In genomic region chr10:53518599-53518913, GRCm38 (mm10) we compare ENCODE assay signal across 9 mouse cellular contexts.
DNase-seq lines count a peak whose midpoint lies in the region; ATAC-seq and TF ChIP-seq lines count a peak whose summit lies in the region.
"Had no signal": no experiment of that assay in that cellular context is flagged by ENCODE, and none has a peak within 500 bp of the region (broad histone marks: within the 10 kb centered on the region; RNA-seq: fewer than 3 reads in every experiment).

No protein-coding gene starts in this region.

- H3K36me3 ChIP-seq in heart, embryonic 11.5 days (ENCODE audit: control insufficient read depth, insufficient read depth, low read length), result no peaks in the 10 kb centered on the region
- H3K36me3 ChIP-seq in forebrain, embryonic 13.5 days (ENCODE audit: poor library complexity, severe bottlenecking), result no peaks in the 10 kb centered on the region
- no peaks in the 10 kb centered on the region for H3K36me3 ChIP-seq in intestine, postnatal 0 days (ENCODE audit: control insufficient read depth, insufficient read depth)

- 39% methylated on average over 8 of the region's 8 CpGs for WGBS in heart, embryonic 11.5 days (ENCODE audit: insufficient replicate concordance)
- 16% methylated on average over 8 of the region's 8 CpGs for WGBS in forebrain, embryonic 13.5 days
- 50% methylated on average over 8 of the region's 8 CpGs for WGBS in intestine, postnatal 0 days
- 66% methylated on average over 8 of the region's 8 CpGs for WGBS in cerebellum, adult 2 months

- no peak for DNase-seq in heart, adult 8-10 months (ENCODE audit: low spot score)
- DNase-seq in Muller cell, postnatal 12 days (ENCODE audit: inconsistent ontology term), result peak; percentile 40
- DNase-seq in thymus, postnatal 10 days (ENCODE audit: low spot score in 2 of 2), result no peak
- DNase-seq in ovary, adult 18-20 months (ENCODE audit: low spot score), result no peak
- DNase-seq in cerebellum, adult 2 months, result no peak
- DNase-seq: right cerebral cortex, postnatal 14 days had no signal

- no peak for TF ChIP-seq POLR2A in cerebellum, adult 2 months (IDR thresholded peaks at IDR 0.05; ENCODE audit: borderline replicate concordance, insufficient read depth, low read length)

- H3K9me3 ChIP-seq in heart, embryonic 11.5 days (replicated peaks; ENCODE audit: control insufficient read depth, low read length), result no peaks in the 10 kb centered on the region
- no peaks in the 10 kb centered on the region for H3K9me3 ChIP-seq in forebrain, embryonic 13.5 days (replicated peaks)
- H3K9me3 ChIP-seq in intestine, postnatal 0 days (ENCODE audit: control insufficient read depth), result no peaks in the 10 kb centered on the region

- H3K4me3 ChIP-seq in heart, embryonic 11.5 days (ENCODE audit: low read depth, low read length), result no peak overlapping the region
- H3K4me3 ChIP-seq in forebrain, embryonic 13.5 days, result no peak overlapping the region
- no peak overlapping the region for H3K4me3 ChIP-seq in intestine, postnatal 0 days (ENCODE audit: low read depth, low read length)
- H3K4me3 ChIP-seq in cerebellum, adult 2 months (replicated peaks; ENCODE audit: insufficient read depth, low read depth, low read length), result no peak overlapping the region

- H3K4me1 ChIP-seq in heart, embryonic 11.5 days (ENCODE audit: control insufficient read depth, insufficient read depth, low read length), result 0 out of 2 replicates have a peak, but pooled peaks cover 3% of the 10 kb centered on the region
- peaks cover 10% of the 10 kb centered on the region for H3K4me1 ChIP-seq in forebrain, embryonic 13.5 days
- no peaks in the 10 kb centered on the region for H3K4me1 ChIP-seq in intestine, postnatal 0 days (replicated peaks; ENCODE audit: control insufficient read depth, insufficient read depth, low read length)
- no peaks in the 10 kb centered on the region for H3K4me1 ChIP-seq in cerebellum, adult 2 months (ENCODE audit: control insufficient read depth, insufficient read depth, low read length)

- ATAC-seq in heart, embryonic 11.5 days (replicated peaks; ENCODE audit: insufficient number of reproducible peaks, low FRiP score, low TSS enrichment), result 0 out of 2 replicates have a peak, but pooled peaks have one; percentile 52
- peak; percentile 46; the same call in 1 of the 2 replicates for ATAC-seq in forebrain, embryonic 13.5 days
- no peak for ATAC-seq in intestine, postnatal 0 days

- H3K4me2 ChIP-seq in heart, embryonic 11.5 days, result no peak overlapping the region
- no peak overlapping the region for H3K4me2 ChIP-seq in forebrain, embryonic 13.5 days
- H3K4me2 ChIP-seq in intestine, postnatal 0 days (replicated peaks; ENCODE audit: low read depth), result no peak overlapping the region

- H3K27ac ChIP-seq in heart, embryonic 11.5 days (ENCODE audit: low read depth, low read length), result peak overlapping the region; percentile 58
- H3K27ac ChIP-seq in forebrain, embryonic 13.5 days, result no peak overlapping the region
- H3K27ac ChIP-seq in intestine, postnatal 0 days (ENCODE audit: low read depth, low read length), result peak overlapping the region; percentile 41; the same call in 1 of the 2 replicates
- H3K27ac ChIP-seq in cerebellum, adult 2 months (ENCODE audit: insufficient read depth, low read length), result no peak overlapping the region

- H3K9ac ChIP-seq in heart, embryonic 11.5 days (ENCODE audit: low read depth, low read length), result no peak overlapping the region
- no peak overlapping the region for H3K9ac ChIP-seq in forebrain, embryonic 13.5 days
- H3K9ac ChIP-seq in intestine, postnatal 0 days (ENCODE audit: low read depth, low read length), result no peak overlapping the region

- no peak for TF ChIP-seq CTCF in intestine, postnatal 0 days (IDR thresholded peaks at IDR 0.05; ENCODE audit: low read depth)
- TF ChIP-seq CTCF in cerebellum, adult 2 months (IDR thresholded peaks at IDR 0.05; ENCODE audit: borderline replicate concordance, insufficient read depth, low read depth, low read length), result no peak

- no peaks in the 10 kb centered on the region for H3K27me3 ChIP-seq in heart, embryonic 11.5 days (ENCODE audit: control insufficient read depth, insufficient read depth, low read length)
- H3K27me3 ChIP-seq in forebrain, embryonic 13.5 days, result peaks cover 10% of the 10 kb centered on the region
- H3K27me3 ChIP-seq in intestine, postnatal 0 days (replicated peaks; ENCODE audit: control insufficient read depth, insufficient read depth, low read length), result no peaks in the 10 kb centered on the region
- H3K27me3 ChIP-seq in cerebellum, adult 2 months (ENCODE audit: control insufficient read depth, insufficient read depth, low read length), result no peaks in the 10 kb centered on the region

Comparison
In these comparisons a context has a peak if more than half of its experiments do, and no peak if none do; other contexts are left out.
1. H3K27ac ChIP-seq: peak in heart, embryonic 11.5 days (single experiment) and intestine, postnatal 0 days (single experiment); none in forebrain, embryonic 13.5 days (single experiment) and cerebellum, adult 2 months (single experiment).